Mouse (Mus musculus): ENCODE data around the gene Sdad1. TPM values are rescaled to one million over a fixed set of nuclear protein-coding genes. Genes with fewer than 3 reads are reported as not detected.

The Sdad1 gene
- polyA plus RNA-seq, 1 experiment from 2014 or later, result 40.9 TPM

Other genes with a start within 250 kb of the Sdad1 start
- gene G3bp2, start 226.8 kb downstream of the Sdad1 start, polyA plus RNA-seq (2014; fragmentation: Nextera tagmentation; extraction: Ambion mirVana), result 292 and 298 TPM in 2 replicates
- 25.9 and 29.4 TPM in 2 replicates for gene Uso1, start 172.5 kb downstream of the Sdad1 start, polyA plus RNA-seq (2014; fragmentation: Nextera tagmentation; extraction: Ambion mirVana)
- not detected in 2 replicates for gene U90926, start 95.1 kb downstream of the Sdad1 start, polyA plus RNA-seq (2014; fragmentation: Nextera tagmentation; extraction: Ambion mirVana)
- gene Ppef2, start 54.2 kb downstream of the Sdad1 start, polyA plus RNA-seq (2014; fragmentation: Nextera tagmentation; extraction: Ambion mirVana), result 0.17 TPM in 1 of 2 replicates, not detected in the other
- gene Naaa, start 32.3 kb downstream of the Sdad1 start, polyA plus RNA-seq (2014; fragmentation: Nextera tagmentation; extraction: Ambion mirVana), result 4.6 and 5.4 TPM in 2 replicates
- not detected in 2 replicates for gene Cxcl9, start 17.6 kb upstream of the Sdad1 start, polyA plus RNA-seq (2014; fragmentation: Nextera tagmentation; extraction: Ambion mirVana)
- gene Art3, start 21.3 kb upstream of the Sdad1 start, polyA plus RNA-seq (2014; fragmentation: Nextera tagmentation; extraction: Ambion mirVana), result 0.78 and 2.5 TPM in 2 replicates
- gene Cxcl10, start 38.4 kb upstream of the Sdad1 start, polyA plus RNA-seq (2014; fragmentation: Nextera tagmentation; extraction: Ambion mirVana), result 0.33 and 0.54 TPM in 2 replicates
- 65.6 and 67.1 TPM in 2 replicates for gene Nup54, start 124.7 kb upstream of the Sdad1 start, polyA plus RNA-seq (2014; fragmentation: Nextera tagmentation; extraction: Ambion mirVana)
- 11.0 and 11.2 TPM in 2 replicates for gene Scarb2, start 196.4 kb upstream of the Sdad1 start, polyA plus RNA-seq (2014; fragmentation: Nextera tagmentation; extraction: Ambion mirVana)
- gene Fam47e, start 244.6 kb upstream of the Sdad1 start, polyA plus RNA-seq (2014; fragmentation: Nextera tagmentation; extraction: Ambion mirVana), result not detected in 2 replicates

Data from midbrain, embryonic 11.5 days (tissue).